Mouse (Mus musculus) lung, postnatal 25 days (tissue): Measurements from ENCODE around the gene Zfand3.

Experiments
- DNase-seq: peaks from one replicate; pipeline ENCODE4 v3.0.0; 2022; ENCODE audit warnings: low spot score

Zfand3 gene

DNA sequence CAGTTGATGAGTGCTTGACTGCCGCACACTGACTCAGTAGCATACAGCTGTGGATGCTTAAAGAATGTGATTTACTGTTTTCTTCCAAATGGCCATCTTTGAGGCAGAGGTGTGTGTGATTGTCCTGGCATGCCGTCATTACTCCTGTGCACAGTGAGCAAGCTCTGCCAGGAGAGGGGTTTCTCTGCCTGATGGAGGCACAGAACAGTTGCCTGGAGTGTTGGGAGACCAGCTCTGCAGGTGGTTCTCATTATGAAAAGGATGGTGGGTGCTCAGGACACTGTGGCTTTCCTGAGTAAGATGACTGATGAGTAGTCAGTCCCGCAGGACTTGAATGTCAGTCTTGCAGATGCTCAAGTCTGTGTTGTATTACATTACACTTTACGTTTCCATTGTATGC is 149.6 kb downstream of the Zfand3 start:
- DNase-seq = no peak

DNA sequence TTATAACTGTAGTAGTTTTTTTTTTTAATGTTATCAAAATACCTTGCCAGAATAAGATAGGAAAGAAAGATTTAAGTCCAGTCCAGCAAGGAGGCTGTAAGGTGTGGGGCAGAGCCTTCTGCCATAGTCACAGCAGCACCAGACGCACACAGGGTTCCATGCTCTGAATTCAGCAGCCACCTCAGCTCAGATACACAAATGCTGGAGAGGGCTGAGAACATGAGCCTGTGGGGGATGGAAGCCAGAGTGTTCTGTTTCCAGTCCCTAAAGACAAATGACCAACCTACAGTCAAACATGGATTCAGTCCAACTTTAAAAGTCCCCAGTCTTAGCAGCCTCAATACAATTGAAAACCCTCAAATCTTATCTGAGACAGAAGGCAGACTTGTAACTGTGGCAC is 150.3 kb downstream of the Zfand3 start:
- DNase-seq = no peak

GRCm38 (mm10) chr17:30155411-30155925 is 150.9 kb downstream of the Zfand3 start:
- DNase-seq = no peak

GRCm38 (mm10) chr17:30158419-30159108 is 154.0 kb downstream of the Zfand3 start:
- DNase-seq = no peak

GRCm38 (mm10) chr17:30159341-30159740 is 154.8 kb downstream of the Zfand3 start:
- no peak for DNase-seq

DNA sequence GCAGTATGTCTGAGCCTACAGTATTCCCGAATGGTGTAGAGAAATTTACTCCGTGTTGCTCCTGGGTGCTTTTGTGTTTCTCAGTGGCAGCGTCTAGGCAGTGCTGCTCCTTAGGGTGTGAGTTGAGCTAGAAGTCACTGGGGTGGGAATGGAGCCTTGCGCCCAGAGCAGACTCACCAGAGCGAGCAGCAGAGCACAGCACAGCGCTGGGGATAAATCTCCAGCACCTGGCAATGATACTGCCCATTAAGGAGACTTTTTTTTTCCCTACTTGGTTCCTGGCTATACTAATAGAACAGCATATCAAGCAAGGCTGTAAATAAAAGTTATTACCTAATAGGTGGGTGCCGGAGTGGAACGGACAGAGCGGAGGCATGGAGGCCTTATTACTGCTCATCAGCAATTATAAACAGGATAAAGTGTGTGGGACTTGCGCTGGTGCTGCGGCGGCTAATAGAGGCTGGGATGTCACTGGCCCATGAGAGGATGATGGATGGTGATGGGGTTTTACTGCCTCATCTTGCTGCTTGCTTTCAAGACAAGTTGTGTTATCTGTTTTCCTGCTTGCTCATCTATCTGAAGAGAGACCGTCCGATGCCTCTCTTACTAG is 156.4 kb downstream of the Zfand3 start:
- DNase-seq = no peak

- DNase-seq = no peak
Measured at GRCm38 (mm10) chr17:30162983-30163382, 158.4 kb downstream of the Zfand3 start.

DNA sequence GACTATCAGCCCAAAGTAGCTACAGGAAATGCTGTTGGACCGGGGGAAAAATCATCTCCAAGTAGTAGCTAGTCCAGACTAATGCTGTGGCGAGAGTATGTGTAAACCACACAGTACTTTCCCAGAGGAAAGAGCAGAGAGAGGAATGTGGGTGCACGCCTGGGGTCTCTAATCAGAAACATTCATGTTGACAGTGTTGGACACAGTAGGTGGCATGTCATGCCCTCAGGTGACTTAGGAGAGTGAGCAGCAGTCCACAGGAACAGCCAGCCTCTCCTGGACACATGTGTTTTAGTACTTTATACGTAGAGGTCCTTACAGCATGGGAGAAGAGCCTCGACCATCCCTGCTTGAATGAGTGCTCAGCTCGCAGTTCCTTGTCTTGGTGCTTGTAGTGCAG is 159.3 kb downstream of the Zfand3 start:
- DNase-seq = no peak

GRCm38 (mm10) chr17:30164818-30165217 is 160.3 kb downstream of the Zfand3 start:
- no peak for DNase-seq

- no peak for DNase-seq
Measured at GRCm38 (mm10) chr17:30177435-30177834, 172.9 kb downstream of the Zfand3 start.

- no peak for DNase-seq
Measured at GRCm38 (mm10) chr17:30178402-30178801, 173.9 kb downstream of the Zfand3 start.

DNA sequence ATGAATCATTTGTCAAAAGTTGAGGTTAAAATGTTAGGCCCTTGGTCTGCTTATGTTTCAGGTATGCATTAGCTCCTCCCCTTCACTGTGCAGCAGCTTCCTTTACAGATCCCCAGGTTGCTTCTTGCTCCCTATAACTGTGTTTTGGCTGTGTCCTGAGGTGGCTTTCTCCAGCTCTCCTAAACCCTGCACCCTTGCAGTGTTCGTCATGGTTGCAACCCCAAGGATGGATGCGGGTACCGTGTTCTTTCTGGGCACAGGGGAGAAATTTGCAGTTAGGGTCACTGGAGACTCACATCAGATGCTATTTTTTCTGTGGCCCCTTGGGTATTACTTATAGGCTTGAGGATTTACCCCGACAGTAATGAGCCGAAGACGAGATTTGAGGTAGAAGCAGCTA is 175.7 kb downstream of the Zfand3 start:
- DNase-seq = no peak

GRCm38 (mm10) chr17:30181554-30181953 is 177.0 kb downstream of the Zfand3 start:
- DNase-seq = no peak

DNA sequence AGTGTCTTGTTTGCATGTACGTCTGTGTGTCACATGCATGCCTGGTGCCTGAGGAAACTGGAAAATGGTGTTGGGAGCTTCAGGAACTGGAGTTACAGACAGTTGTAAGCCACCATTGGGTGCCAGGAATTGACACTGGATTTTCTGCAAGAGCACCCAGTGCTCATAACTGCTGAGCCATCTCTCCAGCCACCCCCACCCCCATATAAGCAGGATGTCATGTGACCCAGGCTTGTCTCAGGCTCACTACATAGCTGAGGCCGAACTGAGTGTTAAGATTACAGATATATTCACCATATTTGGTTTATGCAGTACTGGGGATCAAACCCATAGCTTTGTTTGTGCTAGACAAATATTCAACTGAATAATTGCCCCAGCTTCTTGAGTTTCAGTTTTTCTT is 177.5 kb downstream of the Zfand3 start:
- DNase-seq = no peak

DNA sequence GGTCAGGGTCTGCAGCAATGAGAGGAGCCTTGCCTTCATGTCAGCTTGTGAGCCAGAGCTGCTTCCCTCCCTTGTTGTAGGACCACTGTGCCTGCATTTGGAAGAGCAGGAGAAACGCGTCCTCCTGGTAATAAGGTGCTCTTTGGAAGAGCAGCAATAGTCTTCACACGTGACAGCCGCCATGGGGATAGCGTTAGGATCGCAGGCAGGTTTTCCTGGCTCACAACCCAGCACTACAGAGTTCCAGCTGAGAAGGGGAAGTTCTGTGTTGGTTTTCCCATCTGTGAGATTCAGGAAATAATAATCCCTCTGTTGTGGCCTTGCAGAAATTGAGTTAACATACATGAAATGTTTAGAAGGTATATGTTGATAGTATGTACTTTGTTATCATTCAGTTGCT is 179.0 kb downstream of the Zfand3 start:
- DNase-seq = no peak

GRCm38 (mm10) chr17:30187154-30187553 is 182.6 kb downstream of the Zfand3 start:
- DNase-seq = no peak

DNA sequence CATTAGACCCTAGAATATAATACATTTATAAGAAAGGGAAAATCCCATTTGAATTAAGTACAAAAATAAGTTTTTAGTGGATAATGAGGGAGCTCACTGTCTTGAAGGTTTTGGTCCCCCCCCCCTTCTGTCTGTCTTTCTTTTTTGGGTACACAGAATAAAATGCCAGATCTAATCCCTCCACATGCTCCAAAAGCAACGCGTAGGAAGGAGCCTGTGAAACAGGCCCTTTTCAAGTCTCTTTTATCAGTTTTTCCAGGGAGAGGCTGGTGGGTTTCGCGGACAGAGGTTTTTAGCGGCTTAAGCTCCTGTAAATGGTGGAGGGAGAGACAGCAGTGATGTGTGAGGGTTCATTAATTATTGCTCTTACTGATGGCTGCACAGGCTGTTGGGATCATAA is 183.0 kb downstream of the Zfand3 start:
- DNase-seq = no peak

DNA sequence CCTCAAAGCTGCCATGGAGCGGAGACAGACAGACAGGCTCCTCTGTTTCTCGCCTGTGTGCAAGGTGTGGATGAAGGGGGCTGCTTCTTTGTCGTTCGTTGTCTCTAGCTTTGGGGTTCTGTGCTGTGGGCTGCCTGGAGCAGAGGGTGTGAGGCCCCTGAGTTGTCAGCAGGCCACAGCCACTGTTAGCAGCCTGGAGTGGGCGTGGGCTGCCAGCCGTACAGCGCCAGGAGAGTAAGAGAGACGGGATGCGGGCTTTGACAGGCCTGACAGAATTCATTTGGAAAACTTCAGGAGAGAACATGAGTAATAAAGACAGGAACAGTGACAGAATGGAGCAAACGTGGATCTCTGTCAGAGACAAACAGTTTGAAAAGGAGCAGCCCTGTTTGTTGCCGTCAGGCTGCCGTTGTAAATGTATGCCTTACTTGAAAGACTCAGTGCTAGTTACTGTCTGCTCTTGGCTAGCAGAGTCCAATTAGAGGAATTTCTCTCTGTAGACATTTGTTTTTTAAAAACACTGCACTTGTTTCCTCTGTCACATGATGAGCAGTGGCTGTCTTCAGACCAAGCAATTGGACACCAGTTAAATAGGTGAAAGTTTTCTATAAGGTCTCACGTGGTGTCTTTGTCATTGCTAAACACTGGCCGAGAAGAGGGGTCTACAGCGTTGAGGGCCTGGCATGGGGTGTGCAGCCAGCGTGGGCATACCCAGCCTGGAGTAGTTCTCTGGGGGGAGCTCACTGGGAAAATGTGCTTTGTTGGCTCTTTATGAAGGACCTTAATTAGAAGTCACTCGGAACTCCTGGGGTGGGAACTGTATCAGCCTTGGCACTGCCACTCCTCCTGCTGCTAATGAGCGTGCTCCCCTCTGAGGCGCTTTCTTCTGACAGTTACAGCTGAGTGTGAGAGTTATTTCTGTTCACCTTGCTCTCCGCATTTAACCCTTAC is 183.8 kb downstream of the Zfand3 start:
- DNase-seq = no peak

DNA sequence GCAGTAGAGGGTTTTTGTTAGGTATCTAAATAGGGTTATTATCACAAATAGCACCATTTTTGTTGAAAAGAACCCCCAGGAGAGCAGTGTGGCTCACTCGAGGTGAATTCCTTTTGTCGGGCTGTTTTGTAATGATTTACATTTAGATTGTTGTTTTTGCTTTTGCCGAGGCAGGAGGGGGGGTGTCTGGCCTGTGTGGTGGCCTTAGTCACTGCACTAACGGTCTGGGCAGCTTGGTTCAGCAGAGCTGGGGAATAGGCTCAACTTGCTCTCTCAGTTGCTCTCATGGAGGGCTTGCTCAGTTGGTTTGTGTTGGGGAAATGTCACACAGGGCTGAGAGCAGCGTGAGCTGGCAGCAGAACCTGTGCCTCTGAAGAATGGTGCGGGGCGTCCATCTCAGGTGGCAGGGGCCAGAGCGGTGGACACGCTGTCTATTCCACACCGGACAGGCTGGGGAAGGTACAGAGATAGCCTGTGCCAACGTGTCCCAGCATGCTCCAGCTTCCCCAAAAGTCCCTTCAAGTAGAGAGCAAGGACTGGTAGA is 186.6 kb downstream of the Zfand3 start:
- DNase-seq = no peak

GRCm38 (mm10) chr17:30192416-30193005 is 188.0 kb downstream of the Zfand3 start:
- DNase-seq = no peak

DNA sequence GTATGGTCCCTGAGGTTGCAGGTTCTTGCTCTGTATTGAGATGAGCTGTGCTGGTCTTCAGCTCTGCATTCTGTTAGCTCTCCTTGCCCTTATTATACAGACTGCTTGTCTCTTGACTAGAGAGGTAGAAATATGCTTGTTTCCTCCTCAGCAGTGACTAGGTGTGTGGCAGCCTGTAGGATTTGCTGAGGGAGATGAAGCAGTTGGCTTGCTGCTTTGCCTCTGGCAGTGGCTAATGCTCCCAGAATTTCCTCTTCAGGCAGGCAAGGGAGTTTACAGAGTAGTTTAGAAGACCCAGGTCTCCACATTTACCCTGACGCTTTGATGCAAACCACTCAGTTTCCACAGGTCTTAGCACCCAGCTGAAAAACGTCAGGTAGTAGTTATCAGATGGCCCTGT is 189.1 kb downstream of the Zfand3 start:
- DNase-seq = no peak

GRCm38 (mm10) chr17:30194091-30194490 is 189.6 kb downstream of the Zfand3 start:
- DNase-seq = no peak
